ENCODE assay signal across 8 mouse cellular contexts in genomic region chr12:3307587-3307986, GRCm38 (mm10). TPM values are rescaled to one million over a fixed set of nuclear protein-coding genes. Genes with fewer than 3 reads are reported as not detected.
A peak's percentile ranks its signal among the peaks of the same experiment; 100 is the strongest.
DNase-seq lines count a peak whose midpoint lies in the region; ATAC-seq and TF ChIP-seq lines count a peak whose summit lies in the region.

No protein-coding gene starts in this region.

- DNase-seq in heart, postnatal 0 days (ENCODE audit: low spot score): no peak
- no peak for DNase-seq in heart, postnatal 14 days
- no peak for DNase-seq in midbrain, embryonic 14.5 days
- no peak for DNase-seq in testis, postnatal 10 days (ENCODE audit: low spot score)
- no peak for DNase-seq in right cerebral cortex, postnatal 25 days
- DNase-seq in yolk sac, embryonic 10.5 days (ENCODE audit: low spot score): no peak

- H3K4me1 ChIP-seq in heart, postnatal 0 days (ENCODE audit: control insufficient read depth, insufficient read depth): peaks cover 19% of the 10 kb centered on the region
- peaks cover 12% of the 10 kb centered on the region for H3K4me1 ChIP-seq in bone marrow macrophage, adult 2 months (ENCODE audit: control insufficient read depth, insufficient read depth, low read length)
- H3K4me1 ChIP-seq in hindbrain, embryonic 15.5 days (replicated peaks): peaks cover 32% of the 10 kb centered on the region
- peaks cover 14% of the 10 kb centered on the region for H3K4me1 ChIP-seq in midbrain, embryonic 14.5 days (ENCODE audit: control insufficient read depth, insufficient read depth, low read length)

- ATAC-seq in heart, postnatal 0 days (ENCODE audit: insufficient read depth, low read depth): no peak
- no peak for ATAC-seq in hindbrain, embryonic 15.5 days (ENCODE audit: low FRiP score, low read depth)
- ATAC-seq in midbrain, embryonic 14.5 days (ENCODE audit: low FRiP score, low TSS enrichment): no peak

- no peaks in the 10 kb centered on the region for H3K27me3 ChIP-seq in heart, postnatal 0 days (ENCODE audit: control insufficient read depth, insufficient read depth, low read length)
- no peaks in the 10 kb centered on the region for H3K27me3 ChIP-seq in hindbrain, embryonic 15.5 days
- no peaks in the 10 kb centered on the region for H3K27me3 ChIP-seq in midbrain, embryonic 14.5 days (ENCODE audit: control insufficient read depth, insufficient read depth, low read length)

- H3K4me3 ChIP-seq in heart, postnatal 0 days (ENCODE audit: low read depth, low read length): peak overlapping the region; percentile 70
- peak overlapping the region; percentile 88 for H3K4me3 ChIP-seq in bone marrow macrophage, adult 2 months (ENCODE audit: insufficient read depth, low read length)
- peak overlapping the region; percentile 59 for H3K4me3 ChIP-seq in hindbrain, embryonic 15.5 days
- peak overlapping the region; percentile 94 for H3K4me3 ChIP-seq in midbrain, embryonic 14.5 days (replicated peaks; ENCODE audit: low read depth, low read length)

- H3K36me3 ChIP-seq in heart, postnatal 0 days (replicated peaks; ENCODE audit: control insufficient read depth, insufficient read depth, low read length): no peaks in the 10 kb centered on the region
- H3K36me3 ChIP-seq in hindbrain, embryonic 15.5 days: no peaks in the 10 kb centered on the region
- no peaks in the 10 kb centered on the region for H3K36me3 ChIP-seq in midbrain, embryonic 14.5 days (ENCODE audit: control insufficient read depth, insufficient read depth, low read length)

- H3K27ac ChIP-seq in heart, postnatal 0 days (ENCODE audit: low read depth): no peak overlapping the region
- H3K27ac ChIP-seq in bone marrow macrophage, adult 2 months (ENCODE audit: insufficient read depth, low read depth, low read length): no peak overlapping the region
- H3K27ac ChIP-seq in hindbrain, embryonic 15.5 days (replicated peaks): no peak overlapping the region
- H3K27ac ChIP-seq in midbrain, embryonic 14.5 days (replicated peaks; ENCODE audit: low read depth, low read length): no peak overlapping the region

- no peaks in the 10 kb centered on the region for H3K9me3 ChIP-seq in heart, postnatal 0 days (replicated peaks; ENCODE audit: control insufficient read depth, low read length)
- H3K9me3 ChIP-seq in hindbrain, embryonic 15.5 days: no peaks in the 10 kb centered on the region
- peaks cover 3% of the 10 kb centered on the region for H3K9me3 ChIP-seq in midbrain, embryonic 14.5 days (ENCODE audit: control insufficient read depth, low read length)

- peak overlapping the region; percentile 71 for H3K4me2 ChIP-seq in heart, postnatal 0 days (ENCODE audit: low read depth, low read length)
- H3K4me2 ChIP-seq in hindbrain, embryonic 15.5 days: peak overlapping the region; percentile 88
- peak overlapping the region; percentile 74 for H3K4me2 ChIP-seq in midbrain, embryonic 14.5 days (ENCODE audit: low read length)

- no peak for TF ChIP-seq EP300 in heart, postnatal 0 days (IDR thresholded peaks at IDR 0.05; ENCODE audit: low read depth)

- intact Hi-C loops in heart, postnatal 14 days (cut with DNase I): loop anchor here (5.0 to 10.0 kb wide), 2 partner anchors 55 to 267 kb away; partner anchors contain the start of gene Dtnb

- 9% methylated on average over 6 of the region's 6 CpGs for WGBS in heart, postnatal 0 days
- 37% methylated on average over 6 of the region's 6 CpGs for WGBS in hindbrain, embryonic 15.5 days
- WGBS in midbrain, embryonic 14.5 days: 54% methylated on average over 6 of the region's 6 CpGs

- no peak for TF ChIP-seq POLR2A in bone marrow macrophage, adult 2 months (IDR thresholded peaks at IDR 0.05; ENCODE audit: borderline replicate concordance, low read depth, low read length)

- no peak for TF ChIP-seq CTCF in heart, postnatal 0 days (IDR thresholded peaks at IDR 0.05; ENCODE audit: low read depth)
- TF ChIP-seq CTCF in bone marrow macrophage, adult 2 months (IDR thresholded peaks at IDR 0.05; ENCODE audit: low read depth, low read length): no peak

- H3K9ac ChIP-seq in heart, postnatal 0 days (replicated peaks; ENCODE audit: low read depth, low read length): peak overlapping the region; percentile 84
- H3K9ac ChIP-seq in hindbrain, embryonic 15.5 days: peak overlapping the region; percentile 57
- peak overlapping the region; percentile 43 for H3K9ac ChIP-seq in midbrain, embryonic 14.5 days (replicated peaks; ENCODE audit: low read length)

RNA-seq across cellular contexts. Expression of gene Rab10, which starts 2.2 kb away (rescaled TPM):
- total RNA-seq in heart, postnatal 0 days (2014; rRNA removed; ENCODE audit: low replicate concordance): 91.4 and 113 TPM in 2 replicates
- 54.9 and 56.2 TPM in 2 replicates for polyA plus RNA-seq in heart, postnatal 0 days (2015; fragmentation: Nextera tagmentation; extraction: Ambion mirVana)
- total RNA-seq in heart, postnatal 14 days (2021): 100 to 1,000 TPM; 116 to 118 TPM
- polyA plus RNA-seq in bone marrow macrophage, adult 2 months (2012; ENCODE audit: insufficient read depth, insufficient read length, missing spikeins): 143 and 145 TPM in 2 replicates
- polyA plus RNA-seq in hindbrain, embryonic 15.5 days (2015; fragmentation: Nextera tagmentation; extraction: Ambion mirVana): 154 and 161 TPM in 2 replicates
- 145 and 176 TPM in 2 replicates for polyA plus RNA-seq in midbrain, embryonic 14.5 days (2014; fragmentation: Nextera tagmentation; extraction: Ambion mirVana)

RNA-seq across cellular contexts. Expression of gene Kif3c, which starts 57.3 kb away (rescaled TPM):
- 4.3 and 8.3 TPM in 2 replicates for total RNA-seq in heart, postnatal 0 days (2014; rRNA removed; ENCODE audit: low replicate concordance)
- polyA plus RNA-seq in heart, postnatal 0 days (2015; fragmentation: Nextera tagmentation; extraction: Ambion mirVana): 2.4 and 2.9 TPM in 2 replicates
- 1 to 10 TPM; 4.4 to 5.3 TPM for total RNA-seq in heart, postnatal 14 days (2021)
- polyA plus RNA-seq in bone marrow macrophage, adult 2 months (2012; ENCODE audit: insufficient read depth, insufficient read length, missing spikeins): 22.0 and 24.7 TPM in 2 replicates
- polyA plus RNA-seq in hindbrain, embryonic 15.5 days (2015; fragmentation: Nextera tagmentation; extraction: Ambion mirVana): 79.9 and 85.8 TPM in 2 replicates
- polyA plus RNA-seq in midbrain, embryonic 14.5 days (2014; fragmentation: Nextera tagmentation; extraction: Ambion mirVana): 72.0 and 78.2 TPM in 2 replicates
